Mouse (Mus musculus): ENCODE measurements around the gene Ctsd. TPM values are rescaled to one million over a fixed set of nuclear protein-coding genes. Genes with fewer than 3 reads are reported as not detected.

Ctsd gene
- polyA plus RNA-seq, 1 experiment from 2014 or later = 470 TPM

DNA sequence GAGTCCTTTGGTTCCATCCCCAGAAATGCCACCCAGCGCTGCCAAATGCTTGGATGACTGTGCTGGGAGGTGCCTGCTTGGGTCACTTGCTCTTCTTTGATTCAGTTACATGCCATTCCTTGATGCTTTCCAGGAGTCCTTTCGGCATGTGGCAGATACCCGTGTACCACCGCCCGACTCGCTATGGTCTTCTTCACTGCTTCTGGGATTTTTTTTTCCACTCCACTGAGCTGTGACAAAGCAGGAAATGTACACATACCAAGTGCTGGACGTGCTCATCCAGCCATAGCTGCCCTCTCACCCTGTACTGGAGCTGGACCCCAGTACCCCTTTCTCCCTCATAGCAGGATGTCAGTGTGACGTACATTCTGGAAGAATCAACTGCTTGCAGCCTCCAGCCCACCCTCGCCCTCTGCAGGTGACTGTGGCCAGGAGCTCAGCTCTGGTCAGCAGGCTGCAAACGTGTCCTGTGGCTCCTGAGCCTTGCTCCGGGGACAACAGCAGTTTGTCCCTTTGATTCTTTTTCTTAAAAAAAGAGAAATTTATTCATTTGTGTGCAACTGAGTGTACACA, 37.9 kb upstream of the Ctsd start:
- 53% methylated on average over 11 of the region's 11 CpGs for WGBS
- no peaks in the 10 kb centered on the region for H3K36me3 ChIP-seq (ENCODE audit: control insufficient read depth, insufficient read depth)
- no peak overlapping the region for H3K4me3 ChIP-seq (ENCODE audit: low read length)
- no peaks in the 10 kb centered on the region for H3K9me3 ChIP-seq (replicated peaks; ENCODE audit: control insufficient read depth, low read length)
- H3K9ac ChIP-seq (ENCODE audit: low read length) = no peak overlapping the region
- no peak for ATAC-seq (replicated peaks; ENCODE audit: extremely low read depth, insufficient read depth, low FRiP score)
- H3K27me3 ChIP-seq (ENCODE audit: control insufficient read depth, insufficient read depth, low read length) = no peaks in the 10 kb centered on the region
- H3K4me2 ChIP-seq (ENCODE audit: low read depth, low read length) = no peak overlapping the region
- H3K4me1 ChIP-seq (ENCODE audit: control insufficient read depth, insufficient read depth, low read length) = peaks cover 8% of the 10 kb centered on the region
- H3K27ac ChIP-seq (ENCODE audit: low read length) = no peak overlapping the region

DNA sequence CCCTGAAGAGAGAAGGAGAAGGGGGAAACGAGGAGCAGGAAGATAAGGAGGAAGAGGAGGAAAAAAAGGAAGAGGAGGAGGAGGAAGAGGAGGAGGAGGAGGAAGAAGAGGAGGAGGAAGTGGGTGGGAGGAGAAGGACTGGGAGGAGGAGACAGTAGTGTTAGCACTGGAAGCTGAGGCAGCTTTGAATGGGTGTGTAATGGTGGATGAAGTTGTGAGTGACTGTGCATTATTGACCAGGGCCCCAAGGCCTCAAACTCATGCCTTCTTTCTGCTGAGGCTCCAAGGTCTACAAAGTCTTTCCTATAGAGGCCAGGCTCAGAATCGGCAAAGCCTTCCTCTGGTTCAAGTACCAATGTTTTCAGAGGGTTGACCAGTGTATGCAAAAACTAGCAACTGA, 34.0 kb upstream of the Ctsd start:
- Histone ChIP-seq H3K9me3 (replicated peaks; ENCODE audit: control insufficient read depth, low read length) (no peaks in the 10 kb centered on the region), H3K4me1 (ENCODE audit: control insufficient read depth, insufficient read depth, low read length) (no peaks in the 10 kb centered on the region), H3K36me3 (ENCODE audit: control insufficient read depth, insufficient read depth) (no peaks in the 10 kb centered on the region), H3K4me3 (ENCODE audit: low read length) (no peak overlapping the region), H3K9ac (ENCODE audit: low read length) (no peak overlapping the region), H3K4me2 (ENCODE audit: low read depth, low read length) (no peak overlapping the region), H3K27ac (ENCODE audit: low read length) (no peak overlapping the region), H3K27me3 (ENCODE audit: control insufficient read depth, insufficient read depth, low read length) (no peaks in the 10 kb centered on the region)
- 58% methylated on average over 2 of the region's 2 CpGs for WGBS
- no peak for ATAC-seq (replicated peaks; ENCODE audit: extremely low read depth, insufficient read depth, low FRiP score)

DNA sequence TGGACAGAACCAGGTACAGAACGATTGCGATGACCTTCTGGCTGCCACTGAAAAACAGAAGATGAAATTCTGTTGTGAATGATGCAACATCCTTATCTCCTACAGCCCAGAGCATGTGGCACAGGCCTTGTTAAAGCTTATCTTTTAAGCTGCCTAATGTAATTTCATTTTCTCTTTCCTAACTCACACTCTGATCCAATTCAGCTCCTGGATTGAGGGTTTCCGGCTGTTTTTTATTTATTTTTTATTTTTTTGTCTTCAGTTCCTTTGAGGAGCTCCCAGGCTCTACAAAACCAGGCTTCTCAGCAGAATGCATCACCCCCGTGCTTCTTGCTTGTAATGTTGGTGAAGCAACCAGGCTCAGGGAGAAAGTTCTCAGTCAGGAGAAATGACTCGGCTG, 32.0 kb upstream of the Ctsd start:
- no peaks in the 10 kb centered on the region for H3K9me3 ChIP-seq (replicated peaks; ENCODE audit: control insufficient read depth, low read length)
- H3K27ac ChIP-seq (ENCODE audit: low read length) = no peak overlapping the region
- 75% methylated on average over 5 of the region's 5 CpGs for WGBS
- no peak overlapping the region for H3K4me2 ChIP-seq (ENCODE audit: low read depth, low read length)
- H3K4me1 ChIP-seq (ENCODE audit: control insufficient read depth, insufficient read depth, low read length) = no peaks in the 10 kb centered on the region
- no peaks in the 10 kb centered on the region for H3K36me3 ChIP-seq (ENCODE audit: control insufficient read depth, insufficient read depth)
- no peak overlapping the region for H3K4me3 ChIP-seq (ENCODE audit: low read length)
- no peak overlapping the region for H3K9ac ChIP-seq (ENCODE audit: low read length)
- no peaks in the 10 kb centered on the region for H3K27me3 ChIP-seq (ENCODE audit: control insufficient read depth, insufficient read depth, low read length)
- ATAC-seq (replicated peaks; ENCODE audit: extremely low read depth, insufficient read depth, low FRiP score) = no peak

DNA sequence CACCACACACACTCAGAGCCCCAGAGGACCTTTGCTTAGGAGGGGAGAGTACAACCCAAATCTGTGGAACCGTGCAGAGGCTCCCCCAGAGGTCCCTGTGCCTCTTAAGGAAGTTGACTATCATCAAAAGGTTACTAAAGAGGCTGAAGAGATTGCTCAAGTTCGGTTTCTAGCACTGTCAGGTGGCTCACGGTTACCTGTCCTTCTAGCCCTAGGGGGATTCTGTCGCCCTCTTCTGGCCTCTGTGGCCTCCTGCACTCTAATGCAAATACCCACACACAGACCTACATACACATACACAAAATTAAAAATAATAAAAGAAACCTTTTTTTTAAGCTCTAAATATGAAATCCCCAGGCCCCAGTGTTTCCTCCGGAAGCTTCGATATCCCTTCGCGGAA, 30.8 kb upstream of the Ctsd start:
- H3K9me3 ChIP-seq (replicated peaks; ENCODE audit: control insufficient read depth, low read length) = no peaks in the 10 kb centered on the region
- no peaks in the 10 kb centered on the region for H3K27me3 ChIP-seq (ENCODE audit: control insufficient read depth, insufficient read depth, low read length)
- H3K4me1 ChIP-seq (ENCODE audit: control insufficient read depth, insufficient read depth, low read length) = no peaks in the 10 kb centered on the region
- no peak overlapping the region for H3K27ac ChIP-seq (ENCODE audit: low read length)
- H3K36me3 ChIP-seq (ENCODE audit: control insufficient read depth, insufficient read depth) = no peaks in the 10 kb centered on the region
- WGBS = 90% methylated on average over 8 of the region's 8 CpGs
- H3K4me2 ChIP-seq (ENCODE audit: low read depth, low read length) = no peak overlapping the region
- no peak overlapping the region for H3K4me3 ChIP-seq (ENCODE audit: low read length)
- no peak overlapping the region for H3K9ac ChIP-seq (ENCODE audit: low read length)
- no peak for ATAC-seq (replicated peaks; ENCODE audit: extremely low read depth, insufficient read depth, low FRiP score)

DNA sequence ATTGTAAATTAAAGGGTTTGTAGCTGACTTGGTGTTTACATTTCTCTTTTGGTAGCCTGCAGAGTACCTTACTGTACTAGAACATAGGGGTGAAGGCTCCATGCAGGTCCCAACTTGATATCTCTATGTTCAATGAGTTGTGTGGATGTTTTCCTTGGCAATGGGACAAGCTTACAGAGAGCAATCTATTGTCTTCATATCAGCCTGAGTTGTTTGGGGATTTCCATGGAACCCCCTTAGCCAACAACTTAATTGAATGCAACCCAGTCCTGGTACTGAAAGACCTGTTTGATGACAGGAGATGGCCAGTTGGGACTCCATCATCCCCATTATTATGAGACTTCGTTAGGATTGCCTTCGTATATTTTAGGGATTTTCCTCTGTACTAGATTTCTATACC, 30.2 kb upstream of the Ctsd start:
- Histone ChIP-seq H3K4me3 (ENCODE audit: low read length) (no peak overlapping the region), H3K27ac (ENCODE audit: low read length) (no peak overlapping the region), H3K27me3 (ENCODE audit: control insufficient read depth, insufficient read depth, low read length) (no peaks in the 10 kb centered on the region), H3K4me2 (ENCODE audit: low read depth, low read length) (no peak overlapping the region), H3K4me1 (ENCODE audit: control insufficient read depth, insufficient read depth, low read length) (no peaks in the 10 kb centered on the region), H3K36me3 (ENCODE audit: control insufficient read depth, insufficient read depth) (no peaks in the 10 kb centered on the region), H3K9me3 (replicated peaks; ENCODE audit: control insufficient read depth, low read length) (no peaks in the 10 kb centered on the region), H3K9ac (ENCODE audit: low read length) (no peak overlapping the region)
- ATAC-seq (replicated peaks; ENCODE audit: extremely low read depth, insufficient read depth, low FRiP score) = peak; percentile 45; the same call in 1 of the 2 replicates
- WGBS = 73% methylated on average over 2 of the region's 2 CpGs

DNA sequence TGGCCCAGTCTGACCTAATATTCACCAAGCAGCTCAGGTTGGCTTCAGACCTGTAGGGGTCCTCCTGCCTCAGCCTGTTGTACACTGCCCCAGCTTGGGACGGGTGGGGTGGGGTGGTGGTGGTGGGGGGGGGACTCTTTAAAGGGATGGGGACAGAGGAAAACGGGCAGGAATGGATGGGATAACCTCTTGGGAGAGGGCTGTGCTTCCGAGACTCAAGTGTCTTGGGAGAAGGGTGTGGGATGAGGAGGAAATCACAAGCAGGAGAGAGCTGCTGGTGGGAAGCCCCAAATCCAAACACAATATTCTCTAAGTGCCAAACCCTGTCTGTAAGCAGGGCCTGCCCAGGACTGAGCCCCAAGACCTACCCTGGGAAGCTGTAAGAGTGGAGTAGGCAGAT, 28.4 kb upstream of the Ctsd start:
- no peaks in the 10 kb centered on the region for H3K9me3 ChIP-seq (replicated peaks; ENCODE audit: control insufficient read depth, low read length)
- ATAC-seq (replicated peaks; ENCODE audit: extremely low read depth, insufficient read depth, low FRiP score) = no peak
- no peaks in the 10 kb centered on the region for H3K36me3 ChIP-seq (ENCODE audit: control insufficient read depth, insufficient read depth)
- no peaks in the 10 kb centered on the region for H3K4me1 ChIP-seq (ENCODE audit: control insufficient read depth, insufficient read depth, low read length)
- no peak overlapping the region for H3K4me3 ChIP-seq (ENCODE audit: low read length)
- H3K27me3 ChIP-seq (ENCODE audit: control insufficient read depth, insufficient read depth, low read length) = no peaks in the 10 kb centered on the region
- no peak overlapping the region for H3K27ac ChIP-seq (ENCODE audit: low read length)
- H3K9ac ChIP-seq (ENCODE audit: low read length) = no peak overlapping the region
- WGBS = 62% methylated on average over 3 of the region's 3 CpGs
- no peak overlapping the region for H3K4me2 ChIP-seq (ENCODE audit: low read depth, low read length)

DNA sequence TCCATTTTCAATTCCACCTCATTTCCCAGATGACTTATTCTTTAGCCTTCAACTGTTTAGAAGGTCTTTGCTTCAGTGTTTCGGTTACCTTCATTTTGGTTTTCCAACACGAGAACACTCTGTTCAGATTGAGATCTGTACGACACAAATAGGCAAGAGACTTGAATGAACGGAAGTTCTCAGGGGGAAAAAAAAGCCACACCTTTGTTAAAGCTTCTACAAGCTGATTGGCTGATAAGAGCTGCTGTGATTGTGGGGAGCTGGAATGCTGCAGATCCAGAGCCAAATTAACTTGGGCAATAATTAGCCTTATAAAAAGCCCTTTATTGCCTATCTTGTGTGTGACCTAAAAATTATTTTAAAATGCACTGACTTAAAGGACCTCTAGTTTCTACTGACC, 27.5 kb upstream of the Ctsd start:
- Histone ChIP-seq H3K36me3 (ENCODE audit: control insufficient read depth, insufficient read depth) (no peaks in the 10 kb centered on the region), H3K4me3 (ENCODE audit: low read length) (no peak overlapping the region), H3K4me1 (ENCODE audit: control insufficient read depth, insufficient read depth, low read length) (no peaks in the 10 kb centered on the region), H3K27me3 (ENCODE audit: control insufficient read depth, insufficient read depth, low read length) (no peaks in the 10 kb centered on the region), H3K4me2 (ENCODE audit: low read depth, low read length) (no peak overlapping the region), H3K9me3 (replicated peaks; ENCODE audit: control insufficient read depth, low read length) (peaks cover 3% of the 10 kb centered on the region; the same call in 1 of the 2 replicates), H3K9ac (ENCODE audit: low read length) (no peak overlapping the region), H3K27ac (ENCODE audit: low read length) (no peak overlapping the region)
- 50% methylated on average over 4 of the region's 4 CpGs for WGBS
- no peak for ATAC-seq (replicated peaks; ENCODE audit: extremely low read depth, insufficient read depth, low FRiP score)

DNA sequence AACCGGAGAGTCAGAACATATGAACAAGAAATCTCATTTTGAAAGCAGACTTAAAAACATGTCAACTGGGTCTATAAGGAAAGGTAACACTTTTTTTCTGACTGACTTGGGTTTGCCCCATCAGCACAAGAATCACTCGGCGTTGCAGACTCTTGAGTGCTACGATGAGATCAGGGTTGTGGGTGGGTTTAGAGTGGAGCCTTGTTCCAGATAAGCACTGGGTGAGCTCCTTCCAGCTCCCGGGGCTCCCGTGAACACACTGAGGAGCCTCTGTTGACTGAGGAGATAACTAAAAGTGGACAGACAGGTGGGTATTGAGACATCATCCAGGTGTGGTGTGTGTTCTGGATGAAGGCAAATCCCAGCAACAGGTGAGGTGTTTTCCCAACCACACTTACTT, 25.4 kb upstream of the Ctsd start:
- Histone ChIP-seq H3K4me2 (ENCODE audit: low read depth, low read length) (no peak overlapping the region), H3K4me3 (ENCODE audit: low read length) (no peak overlapping the region), H3K27ac (ENCODE audit: low read length) (no peak overlapping the region), H3K9me3 (replicated peaks; ENCODE audit: control insufficient read depth, low read length) (peaks cover 3% of the 10 kb centered on the region; the same call in 1 of the 2 replicates), H3K27me3 (ENCODE audit: control insufficient read depth, insufficient read depth, low read length) (no peaks in the 10 kb centered on the region), H3K4me1 (ENCODE audit: control insufficient read depth, insufficient read depth, low read length) (no peaks in the 10 kb centered on the region), H3K9ac (ENCODE audit: low read length) (no peak overlapping the region), H3K36me3 (ENCODE audit: control insufficient read depth, insufficient read depth) (no peaks in the 10 kb centered on the region)
- ATAC-seq (replicated peaks; ENCODE audit: extremely low read depth, insufficient read depth, low FRiP score) = no peak
- WGBS = 72% methylated on average over 6 of the region's 6 CpGs

DNA sequence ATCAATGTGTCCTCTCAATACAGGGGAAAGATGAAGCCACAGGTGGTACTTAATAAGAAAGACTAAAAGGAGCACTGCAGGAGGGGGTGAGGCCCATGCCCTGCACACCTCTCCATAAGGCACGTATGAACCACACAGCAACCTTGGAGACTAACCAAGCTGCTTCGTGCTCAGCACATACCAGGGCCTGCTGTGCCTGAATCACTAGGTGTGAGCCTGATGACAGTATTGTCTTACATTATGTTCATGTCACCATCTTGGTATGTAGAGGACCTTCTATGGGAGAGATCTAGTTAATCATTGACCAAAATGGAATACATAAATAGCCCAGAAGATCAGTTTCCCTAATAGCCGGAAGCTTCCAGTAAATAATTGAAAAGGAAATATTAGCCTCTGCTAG, 21.8 kb upstream of the Ctsd start:
- Histone ChIP-seq H3K27me3 (ENCODE audit: control insufficient read depth, insufficient read depth, low read length) (no peaks in the 10 kb centered on the region), H3K27ac (ENCODE audit: low read length) (no peak overlapping the region), H3K4me1 (ENCODE audit: control insufficient read depth, insufficient read depth, low read length) (no peaks in the 10 kb centered on the region), H3K4me2 (ENCODE audit: low read depth, low read length) (no peak overlapping the region), H3K4me3 (ENCODE audit: low read length) (no peak overlapping the region), H3K9ac (ENCODE audit: low read length) (no peak overlapping the region), H3K36me3 (ENCODE audit: control insufficient read depth, insufficient read depth) (no peaks in the 10 kb centered on the region), H3K9me3 (replicated peaks; ENCODE audit: control insufficient read depth, low read length) (peaks cover 3% of the 10 kb centered on the region; the same call in 1 of the 2 replicates)
- 70% methylated on average over 3 of the region's 3 CpGs for WGBS
- no peak for ATAC-seq (replicated peaks; ENCODE audit: extremely low read depth, insufficient read depth, low FRiP score)

Data from heart, embryonic 16.5 days (tissue).